Mouse (Mus musculus) midbrain, embryonic 11.5 days (tissue): ENCODE results near the gene Six5. TPM values are rescaled to one million over a fixed set of nuclear protein-coding genes. Genes with fewer than 3 reads are reported as not detected.

Experiments used
- ATAC-seq: fragments of 200-750 bp; cut with Nextera tagmentation; 2 replicates; pipeline ENCODE4 v1.8.0; 2017; ENCODE audit warnings: moderate TSS enrichment, moderate library complexity; ENCODE audit not compliant: low FRiP score
- DNase-seq: peaks from one replicate; pipeline ENCODE4 v3.0.0; 2015; ENCODE audit warnings: low spot score; ENCODE audit errors: missing footprints
- H3K27ac ChIP-seq: fragments of 300-500 bp; sonication (generic); 2 replicates; pipeline ENCODE4 v1.5.1; 2014; ENCODE audit warnings: low read depth, low read length
- H3K27me3 ChIP-seq: fragments of 300-500 bp; sonication (generic); 2 replicates; pipeline ENCODE4 v1.6.1; 2014; ENCODE audit warnings: mild to moderate bottlenecking, low read length, moderate library complexity, mixed read lengths; ENCODE audit not compliant: control insufficient read depth, insufficient read depth
- H3K36me3 ChIP-seq: fragments of 300-500 bp; sonication (generic); 2 replicates; pipeline ENCODE4 v1.6.1; 2014; ENCODE audit warnings: mild to moderate bottlenecking, low read length, moderate library complexity, mixed read lengths; ENCODE audit not compliant: control insufficient read depth, insufficient read depth
- H3K4me1 ChIP-seq: fragments of 300-500 bp; sonication (generic); 2 replicates; pipeline ENCODE4 v1.6.1; 2014; ENCODE audit warnings: low read length; ENCODE audit not compliant: control insufficient read depth, insufficient read depth
- H3K4me2 ChIP-seq: fragments of 300-500 bp; sonication (generic); 2 replicates; pipeline ENCODE4 v1.6.1; 2014; ENCODE audit warnings: mild to moderate bottlenecking, moderate library complexity
- H3K4me3 ChIP-seq: fragments of 300-500 bp; sonication (generic); 2 replicates; pipeline ENCODE4 v1.5.1; 2014; ENCODE audit warnings: low read depth, low read length
- H3K9ac ChIP-seq: fragments of 300-500 bp; sonication (generic); 2 replicates; pipeline ENCODE4 v1.6.1; 2014; ENCODE audit warnings: low read length
- H3K9me3 ChIP-seq: fragments of 300-500 bp; sonication (generic); 2 replicates; pipeline ENCODE4 v1.6.1; 2016; ENCODE audit warnings: low read length; ENCODE audit not compliant: control insufficient read depth
- WGBS: fragments of 180-500 bp; shearing (Covaris S2); extraction: QIAGEN DNeasy Blood & Tissue Kit; methylation state at CpG from one replicate; pipeline ENCODE4 v1.1.7; 2014; 5-methylcytosine and 5-hydroxymethylcytosine counted together
- polyA plus RNA-seq: library from polyadenylated mRNA; unstranded; fragments of >200 nt; fragmentation: Nextera tagmentation; extraction: Ambion mirVana; gene quantifications from 2 replicates; pipeline ENCODE4 v1.2.1, GENCODE M21; 2014

The Six5 gene
- polyA plus RNA-seq, 1 experiment from 2014 or later: 8.8 TPM

DNA sequence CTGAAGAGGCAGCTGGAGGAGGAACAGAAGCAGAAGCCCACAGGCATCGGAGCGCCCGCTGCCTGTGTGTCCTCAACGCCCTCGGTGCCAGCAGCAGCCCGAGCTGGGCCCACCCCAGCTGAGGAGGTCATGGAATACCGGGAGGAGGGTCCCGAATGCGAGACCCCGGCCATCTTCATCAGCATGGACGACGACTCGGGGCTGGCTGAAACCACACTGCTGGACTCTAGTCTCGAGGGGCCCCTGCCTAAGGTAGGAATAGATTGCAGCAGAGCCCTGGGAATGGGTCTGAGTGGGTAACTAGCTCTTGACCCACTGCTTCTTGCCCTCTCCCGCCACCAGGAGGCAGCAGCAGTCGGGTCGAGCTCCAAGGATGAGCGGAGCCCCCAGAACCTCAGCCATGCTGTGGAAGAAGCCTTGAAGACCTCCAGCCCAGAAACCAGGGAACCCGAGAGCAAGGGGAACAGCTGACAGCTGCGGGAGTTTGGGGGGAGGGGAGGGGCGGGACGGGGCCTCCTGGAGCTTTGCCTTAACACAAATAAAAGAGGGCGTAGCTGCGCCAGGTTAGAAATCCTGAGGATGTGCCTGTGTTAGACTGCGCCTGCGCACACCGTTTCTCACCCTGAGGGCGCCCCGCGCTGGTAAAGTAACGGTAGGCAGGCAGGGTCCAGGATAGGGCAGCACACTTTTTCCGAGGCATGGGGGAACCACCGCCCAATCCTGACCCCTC is 40.2 kb upstream of the Six5 start, which contains the start of gene Rsph6a:
TSS of gene Rsph6a (plus strand) at position 644 of the 730 bp plus-strand sequence.
- Histone ChIP-seq H3K27me3 (no peaks in the 10 kb centered on the region), H3K4me2 (peak within 1 kb of the TSS; percentile 38), H3K36me3 (peaks cover 20% of the 10 kb centered on the region), H3K27ac (no peak within 1 kb of the TSS), H3K9ac (peak within 1 kb of the TSS; percentile 35), H3K9me3 (no peaks in the 10 kb centered on the region), H3K4me3 (peak within 1 kb of the TSS; percentile 22; the same call in 1 of the 2 replicates), H3K4me1 (peaks cover 6% of the 10 kb centered on the region)
- WGBS: 22% methylated on average over 33 of the region's 33 CpGs
- DNase-seq: peak; percentile 94
- ATAC-seq: peak; percentile 81

DNA sequence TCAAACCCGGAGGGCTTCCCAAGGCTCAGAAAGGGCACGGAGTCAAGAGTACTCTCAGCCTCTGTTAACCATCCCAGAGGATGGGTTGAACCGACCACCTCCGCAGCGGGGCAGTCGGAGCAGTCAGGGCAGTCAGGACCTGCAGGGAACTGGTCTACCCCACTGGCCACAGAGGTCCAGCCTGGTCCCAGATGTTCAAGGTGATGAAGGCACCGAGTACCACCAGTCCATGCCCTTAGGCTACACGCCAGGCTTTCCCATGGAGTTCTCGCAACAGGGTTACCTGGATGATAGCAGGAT is 39.7 kb upstream of the Six5 start:
- peaks cover 6% of the 10 kb centered on the region for H3K4me1 ChIP-seq
- no peaks in the 10 kb centered on the region for H3K9me3 ChIP-seq
- 65% methylated on average over 9 of the region's 9 CpGs for WGBS
- 0 out of 2 replicates have a peak overlapping the region, but pooled peaks have one; percentile 22 for H3K4me3 ChIP-seq
- ATAC-seq (peak; percentile 58), DNase-seq (no peak)
- H3K9ac ChIP-seq: peak overlapping the region; percentile 35; the same call in 1 of the 2 replicates
- H3K27me3 ChIP-seq: no peaks in the 10 kb centered on the region
- peaks cover 15% of the 10 kb centered on the region for H3K36me3 ChIP-seq
- H3K27ac ChIP-seq: no peak overlapping the region
- peak overlapping the region; percentile 38 for H3K4me2 ChIP-seq

DNA sequence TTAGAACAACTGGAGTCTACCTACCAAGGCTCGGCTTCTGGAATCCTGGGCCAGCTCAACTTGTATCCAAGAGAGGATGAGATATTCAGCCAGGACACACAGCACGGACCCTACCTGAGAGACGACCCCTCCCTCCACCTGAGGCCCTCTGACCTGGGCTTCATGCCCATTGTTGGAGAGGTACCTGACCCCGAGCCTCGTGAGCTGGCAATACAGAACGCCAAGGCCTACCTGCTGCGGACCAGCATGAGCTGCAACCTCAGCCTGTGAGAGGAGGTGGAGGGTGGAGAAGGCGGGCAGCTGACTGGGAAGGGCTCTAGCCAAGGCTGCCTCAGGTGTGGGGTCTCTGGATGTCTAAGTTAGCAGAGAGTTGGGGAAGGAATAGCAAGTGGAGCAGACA is 39.3 kb upstream of the Six5 start:
- Histone ChIP-seq H3K4me1 (peaks cover 6% of the 10 kb centered on the region), H3K4me2 (no peak overlapping the region), H3K9me3 (no peaks in the 10 kb centered on the region), H3K27me3 (no peaks in the 10 kb centered on the region), H3K9ac (no peak overlapping the region), H3K27ac (no peak overlapping the region), H3K4me3 (no peak overlapping the region), H3K36me3 (peaks cover 11% of the 10 kb centered on the region; the same call in 1 of the 2 replicates)
- no peak for DNase-seq
- WGBS: 93% methylated on average over 8 of the region's 8 CpGs
- ATAC-seq: peak; percentile 6; the same call in 1 of the 2 replicates

DNA sequence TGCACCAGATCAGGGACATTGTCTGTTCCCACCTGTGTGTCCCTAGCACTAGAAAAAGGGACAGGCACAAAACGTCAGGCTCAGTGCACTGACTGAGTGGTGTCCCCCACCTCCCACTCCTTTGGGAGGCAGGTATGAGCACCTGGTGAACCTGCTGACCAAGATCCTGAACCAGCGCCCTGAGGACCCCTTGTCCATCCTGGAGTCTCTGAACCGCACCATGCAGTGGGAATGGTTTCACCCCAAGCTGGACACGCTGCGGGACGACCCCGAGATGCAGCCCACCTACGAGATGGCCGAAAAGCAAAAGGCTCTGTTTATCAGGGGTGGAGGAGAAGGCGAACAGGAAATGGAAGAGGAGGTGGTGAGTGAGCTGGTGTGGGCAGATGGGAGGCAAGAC is 37.0 kb upstream of the Six5 start:
- H3K27me3 ChIP-seq: no peaks in the 10 kb centered on the region
- H3K27ac ChIP-seq: no peak overlapping the region
- peaks cover 6% of the 10 kb centered on the region for H3K4me1 ChIP-seq
- 90% methylated on average over 10 of the region's 10 CpGs for WGBS
- no peak overlapping the region for H3K4me3 ChIP-seq
- DNase-seq (no peak), ATAC-seq (no peak)
- no peak overlapping the region for H3K9ac ChIP-seq
- no peak overlapping the region for H3K4me2 ChIP-seq
- no peaks in the 10 kb centered on the region for H3K9me3 ChIP-seq
- peaks cover 4% of the 10 kb centered on the region; the same call in 1 of the 2 replicates for H3K36me3 ChIP-seq

DNA sequence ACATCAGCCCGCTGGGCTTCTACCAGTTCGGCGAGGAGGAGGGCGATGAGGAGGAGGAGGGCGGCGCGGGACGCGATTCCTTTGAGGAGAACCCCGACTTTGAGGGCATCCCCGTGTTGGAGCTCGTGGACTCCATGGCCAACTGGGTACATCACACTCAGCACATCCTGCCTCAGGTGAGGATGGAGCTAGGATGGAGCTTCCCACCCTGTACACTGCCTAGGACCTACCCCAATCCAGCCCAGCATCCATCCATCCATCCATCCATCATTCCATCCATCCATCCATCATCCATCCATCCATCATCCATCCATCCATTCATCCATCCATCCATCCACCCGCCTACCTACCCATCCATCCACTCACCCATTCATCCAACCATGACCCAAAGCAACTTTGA is 28.5 kb upstream of the Six5 start:
- 54% methylated on average over 13 of the region's 13 CpGs for WGBS
- Histone ChIP-seq H3K9ac (no peak overlapping the region), H3K27ac (no peak overlapping the region), H3K27me3 (peaks cover 22% of the 10 kb centered on the region), H3K4me1 (no peaks in the 10 kb centered on the region), H3K4me3 (no peak overlapping the region), H3K9me3 (peaks cover 2% of the 10 kb centered on the region; the same call in 1 of the 2 replicates), H3K36me3 (no peaks in the 10 kb centered on the region), H3K4me2 (no peak overlapping the region)
- ATAC-seq (no peak), DNase-seq (no peak)

DNA sequence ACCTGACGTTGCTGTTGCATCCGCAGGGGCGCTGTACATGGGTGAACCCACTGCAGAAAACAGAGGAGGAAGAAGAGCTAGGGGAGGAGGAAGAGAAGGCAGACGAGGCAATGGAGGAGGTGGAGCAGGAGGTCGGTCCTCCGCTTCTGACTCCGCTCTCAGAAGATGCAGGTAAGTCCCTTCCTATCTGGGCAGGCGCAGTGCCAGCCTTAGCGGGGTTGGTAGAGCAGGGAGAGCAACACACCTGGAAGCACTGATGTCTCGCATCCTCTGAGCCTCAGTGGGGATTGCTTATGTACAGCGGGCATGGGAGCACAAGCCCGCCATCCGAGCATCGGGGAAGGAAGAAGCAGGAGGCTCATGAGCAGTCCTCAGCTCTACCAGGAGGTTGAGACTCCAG is 27.3 kb upstream of the Six5 start:
- 48% methylated on average over 14 of the region's 14 CpGs for WGBS
- H3K4me1 ChIP-seq: no peaks in the 10 kb centered on the region
- no peak overlapping the region for H3K4me3 ChIP-seq
- H3K36me3 ChIP-seq: no peaks in the 10 kb centered on the region
- H3K9ac ChIP-seq: no peak overlapping the region
- H3K9me3 ChIP-seq: peaks cover 2% of the 10 kb centered on the region; the same call in 1 of the 2 replicates
- no peak overlapping the region for H3K27ac ChIP-seq
- ATAC-seq: no peak
- no peak for DNase-seq
- H3K4me2 ChIP-seq: no peak overlapping the region
- peaks cover 22% of the 10 kb centered on the region for H3K27me3 ChIP-seq

DNA sequence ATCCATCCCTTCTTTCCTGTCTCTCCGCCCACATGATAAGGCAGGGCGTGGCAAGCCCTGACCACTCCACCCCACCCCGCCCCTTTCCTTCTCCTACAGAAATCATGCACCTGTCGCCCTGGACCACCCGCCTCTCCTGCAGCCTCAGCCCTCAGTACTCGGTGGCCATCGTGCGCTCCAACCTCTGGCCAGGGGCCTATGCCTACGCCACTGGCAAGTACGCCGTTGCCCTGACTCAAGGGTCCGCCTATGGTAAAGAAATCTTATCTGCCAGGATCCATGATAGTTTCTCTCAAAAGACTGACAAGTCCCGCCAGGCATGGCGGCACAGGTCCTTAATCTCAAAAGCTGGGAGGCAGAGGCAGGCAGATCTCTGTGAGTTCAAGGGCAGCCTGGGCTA is 26.5 kb upstream of the Six5 start:
- Histone ChIP-seq H3K4me2 (no peak overlapping the region), H3K36me3 (no peaks in the 10 kb centered on the region), H3K27me3 (peaks cover 22% of the 10 kb centered on the region), H3K27ac (no peak overlapping the region), H3K9me3 (peaks cover 2% of the 10 kb centered on the region; the same call in 1 of the 2 replicates), H3K9ac (no peak overlapping the region), H3K4me1 (no peaks in the 10 kb centered on the region), H3K4me3 (no peak overlapping the region)
- DNase-seq (no peak), ATAC-seq (no peak)
- WGBS: 72% methylated on average over 12 of the region's 14 CpGs

DNA sequence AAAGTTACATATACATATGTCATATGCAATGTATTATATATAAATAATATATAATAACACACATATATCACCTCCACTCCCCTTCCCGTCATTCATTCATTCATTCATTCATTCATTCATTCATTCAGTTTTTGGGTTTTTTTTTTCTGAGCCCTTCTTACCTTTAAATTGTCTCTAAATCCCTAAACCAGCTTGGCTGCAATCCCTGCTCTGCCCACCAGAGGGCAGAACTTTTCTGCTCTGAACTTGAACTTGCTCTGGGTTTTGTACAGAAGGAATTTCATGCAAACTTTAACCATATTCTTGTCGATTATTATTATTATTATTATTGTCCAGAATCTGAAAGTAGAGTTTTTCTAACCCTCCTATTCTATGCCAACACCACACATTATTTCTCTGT is 25.7 kb upstream of the Six5 start:
- H3K9ac ChIP-seq: no peak overlapping the region

DNA sequence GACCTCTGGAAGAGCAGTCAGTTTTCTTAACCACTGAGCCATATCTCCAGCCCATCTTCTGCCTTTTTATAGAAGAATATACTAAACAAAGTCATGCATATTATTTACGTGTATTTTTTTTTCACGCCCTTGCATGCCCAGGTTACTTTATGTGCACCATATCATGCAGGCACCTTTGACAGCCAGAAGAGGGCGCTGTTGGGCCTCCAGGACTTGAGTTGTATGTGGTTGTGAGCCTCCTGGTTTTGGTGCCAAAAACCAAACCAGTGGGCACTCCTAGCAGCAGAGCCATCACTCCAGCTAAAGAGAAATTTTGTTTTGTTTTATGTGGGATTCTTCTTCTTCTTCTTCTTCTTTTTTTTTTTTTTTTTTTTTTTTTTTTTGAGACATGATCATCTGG is 24.9 kb upstream of the Six5 start:
- no peak overlapping the region for H3K4me2 ChIP-seq
- WGBS: 51% methylated on average over 3 of the region's 3 CpGs
- H3K4me3 ChIP-seq: no peak overlapping the region
- H3K9me3 ChIP-seq: peaks cover 2% of the 10 kb centered on the region; the same call in 1 of the 2 replicates
- no peaks in the 10 kb centered on the region for H3K36me3 ChIP-seq
- no peaks in the 10 kb centered on the region for H3K4me1 ChIP-seq
- no peak overlapping the region for H3K27ac ChIP-seq
- no peak overlapping the region for H3K9ac ChIP-seq
- DNase-seq: no peak
- ATAC-seq: no peak
- peaks cover 22% of the 10 kb centered on the region for H3K27me3 ChIP-seq

More for the DNA sequence above, 25.7 kb upstream of the Six5 start:
- peaks cover 2% of the 10 kb centered on the region; the same call in 1 of the 2 replicates for H3K9me3 ChIP-seq
- no peak for ATAC-seq
- H3K36me3 ChIP-seq: no peaks in the 10 kb centered on the region
- H3K4me1 ChIP-seq: no peaks in the 10 kb centered on the region
- no peak overlapping the region for H3K27ac ChIP-seq
- 13% methylated on average over 2 of the region's 2 CpGs for WGBS
- peak; percentile 98 for DNase-seq
- peaks cover 22% of the 10 kb centered on the region for H3K27me3 ChIP-seq
- H3K4me3 ChIP-seq: no peak overlapping the region
- no peak overlapping the region for H3K4me2 ChIP-seq
